Mouse (Mus musculus): ENCODE measurements around the gene Lrp1.

Lrp1 gene

DNA sequence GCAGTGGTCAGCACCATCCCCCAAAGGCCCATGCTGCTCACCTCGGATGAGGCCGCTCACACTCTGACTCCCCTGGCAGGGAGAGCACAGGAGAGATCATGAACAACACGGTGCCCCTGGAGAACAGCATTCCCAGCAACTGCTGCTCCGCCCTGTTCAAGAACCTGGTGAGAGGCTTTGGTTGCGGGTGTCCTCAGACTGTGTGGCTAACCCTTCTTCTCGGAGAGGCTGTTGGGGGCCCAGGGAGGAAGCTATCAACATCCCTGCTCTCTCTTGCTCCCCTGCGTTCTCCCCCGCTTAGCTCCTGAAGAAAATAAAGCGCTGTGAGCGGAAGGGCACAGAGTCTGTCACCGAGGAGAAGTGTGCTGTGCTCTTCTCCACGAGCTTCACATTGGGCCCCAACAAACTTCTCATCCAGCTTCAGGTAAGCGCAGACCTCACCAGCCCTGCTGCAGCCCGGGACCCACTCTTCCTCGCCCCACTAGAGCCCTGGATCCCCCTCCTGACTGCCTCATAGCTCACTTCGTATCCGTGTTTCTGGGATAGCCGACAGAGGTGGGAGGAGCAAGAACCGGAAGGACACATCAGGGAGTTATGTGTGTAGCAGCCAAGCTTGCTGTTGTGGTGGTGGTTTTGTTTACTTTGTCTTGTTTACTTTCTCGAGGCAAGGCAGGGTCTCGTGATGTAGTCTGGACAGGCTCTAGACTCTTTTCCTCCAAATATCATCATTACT is 32.1 kb upstream of the Lrp1 start:
- DNase-seq (ENCODE audit: low read depth, low spot score) = peak; percentile 88

DNA sequence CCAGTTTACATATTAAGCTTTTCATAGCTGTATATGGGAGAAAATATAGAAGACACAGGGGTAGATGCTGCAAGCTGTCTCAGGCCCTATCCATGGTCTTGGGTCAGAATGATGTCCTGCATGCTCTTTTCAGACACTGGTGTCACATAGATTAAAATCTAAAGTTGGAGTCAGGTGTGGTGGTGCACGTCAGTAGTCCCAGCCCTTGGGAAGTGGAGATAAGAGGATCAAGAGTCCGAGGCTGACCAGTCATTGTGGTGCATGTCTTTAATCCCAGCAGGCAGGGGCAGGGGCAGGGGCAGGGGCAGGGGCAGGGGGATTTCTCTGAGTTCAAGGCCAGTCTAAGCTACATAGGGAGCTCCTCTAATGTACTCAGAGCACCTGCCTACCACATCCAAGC is 24.8 kb upstream of the Lrp1 start:
- no peak for DNase-seq (ENCODE audit: low read depth, low spot score)

DNA sequence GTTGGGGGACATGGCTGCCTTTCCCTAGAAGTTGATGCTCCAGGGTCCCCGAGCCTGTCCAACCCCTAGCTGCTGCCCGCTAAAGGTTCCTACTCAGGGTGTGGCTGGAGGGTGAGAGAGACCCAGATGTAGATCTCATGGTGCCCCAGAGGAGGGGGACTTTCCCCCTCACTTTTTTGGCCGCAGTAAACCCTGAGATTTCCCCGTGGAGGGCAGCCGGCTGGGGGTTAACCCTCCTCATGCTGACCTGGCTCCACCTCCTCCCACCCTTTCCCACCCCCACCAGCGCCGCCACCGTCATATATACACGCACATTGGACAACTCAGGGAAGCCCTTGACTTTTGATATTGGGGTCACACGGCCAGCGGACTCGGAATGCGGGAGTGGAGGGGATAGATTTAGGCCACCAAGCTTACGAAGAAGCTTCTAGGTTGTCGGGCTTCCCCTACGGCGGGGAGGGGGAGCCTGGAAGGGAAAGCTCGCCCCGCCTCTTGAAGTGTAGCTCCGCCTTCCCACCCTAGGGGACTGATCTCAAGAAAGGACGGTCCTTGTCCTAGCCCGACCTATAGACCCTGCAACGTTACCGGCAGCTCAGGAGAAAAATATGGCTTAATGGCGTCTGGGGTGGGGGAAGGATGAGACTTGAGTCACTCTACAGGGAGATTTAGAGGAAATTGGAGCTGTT is 22.7 kb upstream of the Lrp1 start:
- peak; percentile 82 for DNase-seq (ENCODE audit: low read depth, low spot score)

DNA sequence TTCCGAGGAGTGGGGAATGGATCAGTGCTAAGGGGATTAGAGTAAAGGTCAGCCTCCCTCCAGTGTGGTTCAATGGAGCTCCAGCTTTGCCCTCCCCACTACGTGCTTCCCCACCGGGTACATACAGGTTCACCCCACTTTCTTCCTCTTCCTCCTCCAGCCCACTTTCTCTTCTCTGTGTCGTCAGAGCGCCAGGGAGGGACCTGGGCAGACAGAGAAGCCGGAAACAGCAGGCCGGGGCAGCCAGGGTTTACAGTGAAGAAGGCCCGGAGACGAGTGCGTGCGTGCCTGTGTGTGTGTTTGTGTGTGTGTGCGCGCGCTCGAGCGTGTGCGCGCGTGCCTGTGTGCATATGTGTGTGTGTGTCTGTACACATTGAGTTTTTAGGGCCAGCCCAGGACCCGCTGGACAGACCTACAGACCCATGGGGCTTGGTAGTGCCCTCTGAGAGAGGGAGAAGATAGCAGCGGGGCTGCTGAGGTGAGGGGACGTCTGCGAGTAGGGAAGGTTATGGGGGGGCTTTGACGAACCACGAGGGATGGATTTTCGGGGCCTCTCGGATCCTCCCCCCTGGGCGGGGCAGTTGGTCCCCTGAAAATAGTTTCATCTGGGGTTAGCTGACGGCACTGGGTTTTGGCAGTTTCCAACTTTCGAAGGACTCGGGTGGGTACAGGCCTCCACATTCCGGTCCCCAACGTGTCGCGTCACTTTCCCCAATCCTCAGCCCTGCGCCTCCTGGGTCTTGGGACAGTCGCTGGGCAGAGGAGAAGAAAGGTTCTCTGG is 22.0 kb upstream of the Lrp1 start, which contains the start of gene Stat6:
Gene Stat6, plus strand, starts transcription at position 215 of the 781 bp plus-strand sequence.
- peak; percentile 41 for DNase-seq (ENCODE audit: low read depth, low spot score)

DNA sequence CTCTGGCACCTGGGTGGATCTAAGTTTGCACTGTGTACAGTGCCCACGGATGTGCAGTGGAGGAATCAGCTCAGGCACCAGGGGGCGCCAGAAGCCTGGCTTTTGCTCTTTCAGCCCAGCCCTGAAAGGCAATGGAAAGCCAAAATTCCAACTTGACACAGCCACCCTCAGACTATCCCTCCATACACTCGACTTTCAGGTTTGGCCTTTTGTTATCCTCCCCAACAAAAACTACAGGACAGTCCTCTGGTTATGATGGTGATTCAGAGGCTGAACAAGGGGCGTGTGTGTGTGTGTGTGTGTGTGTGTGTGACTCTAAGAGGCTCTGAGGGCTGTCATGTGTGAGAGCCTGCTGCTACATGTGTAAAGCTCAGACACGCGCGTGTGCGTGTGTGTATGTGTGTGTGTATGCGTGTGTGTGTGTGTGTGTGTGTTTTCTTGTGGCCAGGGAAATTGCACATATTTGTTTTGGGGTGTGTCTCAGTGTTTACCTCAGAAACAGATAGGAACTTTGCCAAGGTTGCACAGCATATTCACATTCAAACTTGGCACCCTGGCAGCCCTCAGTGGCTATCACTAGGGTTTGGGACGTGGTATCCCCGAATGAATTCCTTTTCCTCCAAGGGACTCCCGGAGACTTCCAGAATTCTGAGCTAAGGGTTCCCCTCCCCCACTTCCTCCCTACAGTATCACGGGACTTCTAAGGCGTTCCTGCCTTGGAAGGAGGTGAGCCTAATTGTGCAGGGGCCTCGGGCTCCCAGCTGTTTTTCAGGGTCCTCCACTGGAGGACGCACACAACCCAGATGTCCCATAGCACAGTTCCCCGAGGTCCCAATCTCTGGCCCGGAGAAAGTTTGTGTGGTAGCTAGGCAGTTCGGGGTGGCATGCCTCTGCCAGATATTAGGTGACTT is 21.2 kb upstream of the Lrp1 start:
- DNase-seq (ENCODE audit: low read depth, low spot score) = peak; percentile 82

DNA sequence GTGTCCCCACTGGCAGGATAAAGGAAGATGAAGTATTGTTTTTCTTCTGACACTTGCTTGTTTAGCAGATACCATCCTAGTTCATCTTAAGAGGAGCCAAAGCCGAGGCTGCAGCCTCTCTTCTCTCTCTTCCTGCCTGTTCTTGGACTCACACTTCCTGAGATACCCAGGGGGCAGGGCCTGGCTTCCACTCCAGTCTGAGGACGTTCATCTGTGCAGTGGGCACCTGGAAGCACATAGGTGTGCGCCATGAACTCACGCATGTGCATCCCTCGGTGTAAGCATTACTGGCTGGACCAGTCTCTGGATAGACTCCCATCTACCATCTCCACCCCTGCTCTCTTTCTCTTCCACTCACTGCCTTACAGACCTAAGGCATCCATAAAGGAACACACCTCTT is 19.5 kb upstream of the Lrp1 start:
- DNase-seq (ENCODE audit: low read depth, low spot score) = no peak

DNA sequence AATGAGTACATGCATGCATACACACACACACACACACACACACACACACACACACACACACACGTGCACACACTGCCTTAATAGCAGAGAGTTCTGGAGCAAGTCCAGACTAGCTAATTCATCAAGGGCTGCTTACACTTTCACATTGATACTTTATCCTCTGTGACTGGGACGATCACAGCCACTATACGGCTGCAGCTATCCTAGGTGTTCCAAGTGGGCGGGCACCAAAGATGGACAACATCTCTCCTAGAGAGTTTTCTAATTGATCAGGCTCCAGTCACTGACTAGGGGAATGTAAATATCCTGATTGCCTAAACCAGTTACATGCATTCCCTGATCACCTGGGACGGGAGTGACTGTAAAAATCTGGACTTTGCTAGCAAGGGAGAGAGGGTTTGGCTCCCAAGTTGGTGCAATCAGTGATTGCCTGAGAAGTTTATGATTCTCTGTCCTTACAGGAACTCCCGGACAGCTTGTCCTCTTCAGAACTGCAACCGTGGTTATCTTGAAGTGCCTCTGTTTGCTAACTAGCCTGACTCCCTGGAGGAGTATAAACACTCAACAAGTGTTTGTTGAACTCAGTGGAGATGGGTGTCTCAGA is 11.8 kb upstream of the Lrp1 start:
- no peak for DNase-seq (ENCODE audit: low read depth, low spot score)

DNA sequence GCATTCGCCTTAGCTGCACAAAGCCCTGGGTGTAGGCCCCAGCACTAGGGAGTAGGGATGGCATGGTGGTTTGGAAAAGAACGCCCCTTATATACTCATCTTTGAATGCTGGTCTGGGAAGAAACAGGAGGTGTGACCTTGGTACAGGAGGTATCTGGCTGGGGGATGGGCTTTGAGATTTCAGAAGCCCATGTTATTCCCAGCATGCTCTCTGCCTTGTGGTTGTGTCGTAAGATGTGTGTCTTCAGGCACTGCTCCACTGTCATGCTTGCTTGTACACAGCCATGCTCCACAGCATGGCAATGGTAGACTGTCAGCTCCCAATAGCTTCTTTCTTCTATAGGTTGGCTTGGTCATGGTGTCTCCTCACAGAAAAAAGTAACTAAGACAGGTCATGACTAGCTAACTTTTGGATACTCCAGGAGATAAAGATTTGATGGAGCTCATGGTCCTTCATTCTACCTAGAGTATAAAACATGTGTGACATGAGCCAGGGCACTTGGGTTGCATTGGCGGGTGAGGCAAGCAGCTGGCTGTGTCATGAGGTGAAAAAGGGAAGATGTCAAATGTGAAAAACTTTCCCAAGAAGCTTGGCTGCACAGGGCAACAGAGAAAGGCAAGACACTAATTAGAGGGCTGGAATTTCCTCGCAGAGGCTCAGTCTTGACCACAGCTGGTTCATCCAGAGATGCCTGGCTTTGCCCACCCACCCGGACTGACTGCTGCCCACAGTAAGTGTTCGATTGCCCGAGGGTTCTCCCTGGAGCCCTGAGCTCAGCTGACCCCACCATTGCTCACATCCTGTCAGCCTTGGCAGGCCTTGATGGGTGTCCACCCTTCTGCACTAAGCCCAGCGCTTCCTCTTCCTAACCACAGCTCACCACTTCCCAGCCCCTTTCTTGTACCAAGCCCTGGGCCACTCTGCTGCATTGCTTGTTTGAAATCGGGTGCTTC is 10.6 kb upstream of the Lrp1 start:
- DNase-seq (ENCODE audit: low read depth, low spot score) = no peak

DNA sequence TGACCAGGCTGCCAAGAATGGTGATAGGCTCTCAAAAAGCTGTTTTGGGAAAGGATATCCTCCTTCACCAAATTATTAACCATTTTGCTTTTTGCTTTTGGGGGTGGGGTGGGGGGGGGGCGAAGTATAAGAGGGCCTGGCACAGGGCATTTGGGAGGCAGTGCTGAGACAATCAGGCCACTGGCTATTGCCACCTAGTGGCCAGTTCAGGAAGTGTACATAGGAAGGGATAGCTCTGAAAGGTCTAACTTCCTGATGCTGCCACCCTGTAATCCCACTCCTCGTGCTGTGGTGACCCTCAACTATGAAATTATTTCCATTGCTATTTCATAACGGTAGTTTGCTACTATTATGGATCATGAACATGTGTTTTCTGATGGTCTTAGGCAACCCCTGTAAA is 5.5 kb upstream of the Lrp1 start:
- DNase-seq (ENCODE audit: low read depth, low spot score) = peak; percentile 78

DNA sequence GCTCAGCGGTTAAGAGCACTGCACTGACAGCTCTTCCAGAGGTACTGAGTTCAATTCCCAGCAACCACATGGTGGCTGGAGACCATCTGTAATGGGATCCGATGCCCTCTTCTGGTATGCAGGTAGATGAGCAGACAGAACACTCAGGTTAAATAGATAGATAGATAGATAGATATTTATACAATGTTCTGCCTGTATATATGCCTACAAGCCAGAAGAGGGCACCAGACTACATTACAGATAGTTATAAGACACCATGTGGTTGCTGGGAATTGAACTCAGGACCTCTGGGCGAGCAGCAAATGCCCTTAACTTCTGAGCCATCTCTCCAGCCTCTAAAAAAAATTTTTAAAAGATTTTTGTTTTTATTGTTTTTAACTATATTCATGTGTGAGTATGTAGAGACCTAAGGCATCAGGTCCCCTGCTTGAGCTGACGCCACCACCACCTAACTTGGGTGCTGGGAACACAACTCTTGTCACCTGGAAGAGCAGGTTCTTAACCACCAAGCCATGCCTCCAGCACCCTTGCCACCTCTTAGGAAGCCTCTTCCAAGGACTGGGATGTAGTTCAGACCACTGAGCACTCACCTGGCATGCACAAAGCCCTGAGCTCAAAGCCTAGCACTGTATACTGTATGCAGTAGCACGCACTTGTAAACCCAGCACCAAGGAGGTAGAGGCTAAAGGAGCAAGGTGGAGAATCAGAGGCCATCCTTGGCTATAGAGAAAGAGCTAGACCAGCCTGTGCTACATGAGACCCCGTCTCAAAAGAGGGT is 2.7 kb upstream of the Lrp1 start:
- peak; percentile 46 for DNase-seq (ENCODE audit: low read depth, low spot score)

DNA sequence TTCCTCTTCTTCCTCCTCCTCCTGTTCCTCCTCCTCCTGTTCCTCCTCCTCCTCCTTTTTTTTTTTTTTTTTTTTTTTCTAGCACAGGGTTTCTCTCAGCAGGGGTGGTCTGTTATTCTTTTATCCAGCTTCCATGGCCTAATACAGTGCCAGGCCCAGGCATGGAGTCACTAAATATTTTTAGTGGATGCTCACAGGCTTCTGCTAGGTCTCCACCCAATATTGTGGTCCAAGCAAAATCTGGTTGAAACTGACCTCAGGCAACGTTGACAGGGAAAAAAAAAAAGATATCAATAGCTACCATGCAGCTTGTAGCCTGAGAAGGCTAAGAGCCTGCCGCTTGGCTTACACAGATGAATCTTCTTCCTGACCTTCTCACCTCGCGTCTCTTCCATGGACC is 1.7 kb upstream of the Lrp1 start:
- DNase-seq (ENCODE audit: low read depth, low spot score) = no peak

DNA sequence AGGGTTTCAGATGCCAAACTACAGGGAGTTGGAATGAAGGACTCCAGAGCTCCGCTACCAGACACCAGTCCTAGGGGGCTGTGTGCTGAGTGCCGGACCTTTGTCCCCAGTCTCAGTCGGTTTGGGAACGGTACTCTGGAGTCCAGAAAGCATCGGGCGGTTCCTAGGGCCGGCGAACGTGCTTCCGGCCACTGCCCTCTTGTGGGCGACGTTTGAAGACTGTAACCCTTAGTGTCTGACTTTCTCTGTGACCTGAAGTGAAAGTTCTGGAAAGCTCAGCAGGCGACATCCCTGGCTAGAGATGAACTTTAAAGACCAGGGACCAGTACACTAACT is 1.1 kb upstream of the Lrp1 start:
- peak; percentile 52 for DNase-seq (ENCODE audit: low read depth, low spot score)

DNA sequence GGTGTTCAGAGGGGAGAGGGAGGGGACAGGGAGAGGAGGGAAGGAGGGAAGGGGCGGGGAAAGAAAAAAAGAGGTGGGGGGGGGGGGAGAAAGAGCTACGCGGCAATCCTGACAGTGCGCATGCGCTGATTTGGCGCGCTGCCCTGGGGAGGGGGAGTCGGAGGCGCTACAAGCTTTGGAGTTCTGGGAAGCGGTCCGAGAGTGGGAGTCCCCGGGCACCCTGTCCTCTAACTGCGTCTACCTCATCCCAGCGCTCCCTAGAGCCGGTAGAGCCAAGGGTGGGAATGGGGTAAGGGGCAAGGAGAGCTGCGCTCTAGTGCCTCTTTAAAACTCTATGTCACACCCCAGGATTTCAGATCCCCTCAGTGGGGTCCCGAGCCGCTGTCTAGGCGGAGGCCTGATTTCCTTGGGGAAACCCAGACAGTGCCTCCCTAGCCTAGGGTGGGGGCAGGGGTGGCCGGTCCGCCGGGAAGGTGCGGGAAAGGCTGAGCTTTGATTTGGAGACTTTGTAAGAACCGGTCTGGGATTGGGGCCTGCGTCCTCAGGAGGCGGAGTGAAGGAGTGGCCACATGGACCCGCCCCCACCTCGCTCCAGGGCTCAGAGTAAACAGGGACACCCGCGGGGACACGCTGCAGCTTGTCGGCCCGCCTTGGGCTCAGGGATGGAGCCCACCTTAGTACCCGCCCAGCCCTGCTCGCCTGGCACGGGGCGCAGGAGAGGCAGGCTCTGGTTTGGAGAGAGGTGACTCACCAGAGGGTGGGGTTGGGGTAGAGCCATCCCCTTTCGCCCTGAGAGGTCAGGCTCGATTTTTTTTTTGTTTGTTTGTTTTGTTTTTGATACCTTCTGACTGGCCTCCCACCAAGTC is 476 bp upstream of the Lrp1 start:
- DNase-seq (ENCODE audit: low read depth, low spot score) = peak; percentile 96

DNA sequence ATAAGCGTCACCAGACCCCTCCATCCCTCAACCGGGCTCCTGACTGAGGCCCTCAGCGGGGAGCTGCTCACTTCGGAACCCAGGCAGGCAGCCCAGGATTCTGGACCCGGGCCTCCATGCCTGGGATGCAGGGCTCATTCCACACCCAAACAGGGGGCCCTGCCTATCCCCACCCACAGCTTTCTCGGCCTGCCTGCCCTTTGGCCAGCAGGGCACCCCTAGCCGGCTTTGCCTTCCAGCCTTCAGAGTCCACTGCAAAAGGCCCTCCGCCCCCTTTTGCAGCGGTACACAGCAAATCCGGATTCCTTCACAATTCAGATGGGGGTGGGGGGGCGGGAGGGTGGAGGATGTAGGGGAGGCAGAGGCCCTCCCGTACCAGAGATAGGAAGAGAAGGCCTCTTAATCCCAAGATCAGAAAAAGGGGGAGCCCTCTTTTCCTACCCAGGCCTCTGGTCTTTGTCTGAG is 975 bp downstream of the Lrp1 start:
- no peak for DNase-seq (ENCODE audit: low read depth, low spot score)

DNA sequence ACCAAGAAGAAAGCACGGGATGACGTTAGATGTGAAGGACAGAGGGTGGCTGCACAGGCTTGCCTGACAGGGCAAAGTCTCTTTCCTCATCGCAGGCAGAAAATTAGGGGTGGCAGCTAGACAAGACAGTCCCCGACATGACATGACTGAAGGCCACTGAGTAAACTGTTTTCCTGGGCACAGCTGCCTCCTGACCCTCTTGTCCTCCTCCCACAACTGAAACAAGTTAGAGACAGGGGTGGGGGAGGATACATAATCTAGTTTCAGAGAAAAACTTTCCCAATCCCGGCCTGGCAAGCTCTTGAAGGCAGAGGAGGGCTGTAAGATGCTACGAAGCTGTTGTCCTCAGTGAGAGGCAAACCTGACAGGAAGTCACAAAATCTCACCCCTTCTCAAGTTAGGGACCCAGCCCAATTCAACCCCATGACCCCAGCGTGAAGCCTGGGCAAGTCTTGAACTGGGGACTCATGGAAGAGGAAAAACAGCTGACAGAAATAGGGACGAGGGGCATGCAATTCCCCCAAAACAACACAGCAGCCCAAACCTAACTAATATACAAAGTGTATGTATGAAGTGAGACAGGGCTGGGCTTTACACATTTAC is 1.7 kb downstream of the Lrp1 start:
- DNase-seq (ENCODE audit: low read depth, low spot score) = no peak

DNA sequence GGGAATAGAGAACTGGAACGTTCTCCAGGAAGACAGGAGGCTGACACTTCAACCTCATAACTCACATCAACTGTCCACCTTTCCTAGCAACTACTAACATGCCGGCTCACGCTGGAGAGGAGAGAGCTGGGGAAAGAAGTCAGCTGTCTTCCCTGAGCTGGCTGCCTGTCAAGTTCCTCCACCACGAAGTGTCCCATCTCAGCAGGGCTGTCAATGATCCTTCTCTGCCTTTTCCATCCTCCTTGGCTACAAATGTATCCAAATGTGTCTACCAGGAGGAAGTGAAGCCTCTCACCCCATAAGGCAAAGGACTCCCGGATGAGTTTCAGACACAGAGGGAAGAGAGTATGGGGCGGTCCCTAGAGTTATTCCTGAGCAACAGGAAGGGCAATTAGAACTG is 2.8 kb downstream of the Lrp1 start:
- no peak for DNase-seq (ENCODE audit: low read depth, low spot score)

DNA sequence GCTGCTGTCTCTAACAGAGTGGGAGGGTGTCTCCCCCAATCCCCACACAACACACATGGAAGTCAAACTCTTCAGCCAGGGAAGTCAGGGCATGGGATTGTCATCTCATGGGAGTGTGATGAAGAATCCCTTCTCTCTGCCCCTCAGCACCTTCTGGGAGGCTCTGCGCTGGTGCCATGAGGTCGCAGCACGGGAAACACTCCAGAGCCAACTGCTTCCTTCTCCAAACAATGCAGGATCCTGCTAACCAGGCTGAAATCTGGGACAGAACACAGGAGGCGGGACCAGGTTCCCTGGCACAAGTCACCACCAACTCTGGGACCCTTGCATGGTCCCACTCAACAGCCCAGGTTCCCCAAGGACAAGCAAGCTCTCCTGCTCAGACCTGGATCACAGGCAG is 3.7 kb downstream of the Lrp1 start:
- DNase-seq (ENCODE audit: low read depth, low spot score) = no peak

DNA sequence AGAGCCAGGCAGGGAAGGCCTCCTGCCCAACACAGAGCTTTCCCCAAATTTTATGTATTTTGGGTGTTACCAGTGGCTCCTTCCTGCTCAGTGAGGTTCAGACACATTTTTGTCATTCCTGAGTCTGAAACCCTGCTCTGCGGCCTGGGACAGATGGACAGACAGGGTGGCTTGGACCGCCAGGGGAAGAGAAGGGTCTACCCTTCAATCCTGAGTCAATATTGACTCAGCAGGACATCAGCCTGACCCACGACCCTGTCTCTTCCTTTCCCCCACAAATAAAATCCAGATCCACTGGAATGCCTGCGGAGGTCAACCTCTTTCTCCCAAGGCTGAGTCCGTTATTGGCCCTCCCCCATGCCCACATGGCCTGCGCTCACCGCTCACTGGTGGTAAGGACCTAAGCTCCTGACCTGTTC is 4.7 kb downstream of the Lrp1 start:
- peak; percentile 33 for DNase-seq (ENCODE audit: low read depth, low spot score)
